Mouse (Mus musculus) macrophage (primary cell): ENCODE data around the gene Gm45062. TPM values are rescaled to one million over a fixed set of nuclear protein-coding genes. Genes with fewer than 3 reads are reported as not detected.

Experiments used
- H3K27ac ChIP-seq: fragments of 350-480 bp; formaldehyde crosslinking; 2 replicates; pipeline ENCODE4 v1.9.0; 2021
- H3K36me3 ChIP-seq: fragments of 350-480 bp; formaldehyde crosslinking; 2 replicates; pipeline ENCODE4 v1.9.0; 2021; ENCODE audit errors: inconsistent target
- H3K4me3 ChIP-seq: fragments of 350-480 bp; formaldehyde crosslinking; 2 replicates; pipeline ENCODE4 v1.9.0; 2021; ENCODE audit errors: inconsistent target
- H3K79me2 ChIP-seq: fragments of 350-480 bp; formaldehyde crosslinking; 2 replicates; pipeline ENCODE4 v1.9.0; 2021; ENCODE audit errors: inconsistent target
- WGBS: methylation state at CpG from one replicate; pipeline ENCODE4 v1.1.7; 2026; ENCODE audit warnings: inconsistent platforms; ENCODE audit not compliant: missing documents; 5-methylcytosine and 5-hydroxymethylcytosine counted together
- polyA plus RNA-seq: library from polyadenylated mRNA; stranded (reverse); fragments of 250-400 nt; gene quantifications from 3 replicates; pipeline ENCODE4 v1.2.4, GENCODE M21; 2018; ENCODE audit warnings: inconsistent platforms

The Gm45062 gene
- polyA plus RNA-seq, 1 experiment from 2014 or later = 2.7 TPM

GRCm38 (mm10) chr6:8368198-8368864 is 109.1 kb downstream of the Gm45062 start:
- WGBS = 90% methylated on average over 2 of the region's 2 CpGs
- H3K79me2 ChIP-seq = no peaks in the 10 kb centered on the region
- H3K27ac ChIP-seq = no peak overlapping the region
- no peak overlapping the region for H3K4me3 ChIP-seq
- H3K36me3 ChIP-seq = no peaks in the 10 kb centered on the region

GRCm38 (mm10) chr6:8370624-8371023 is 111.4 kb downstream of the Gm45062 start:
- Histone ChIP-seq H3K79me2 (no peaks in the 10 kb centered on the region), H3K36me3 (no peaks in the 10 kb centered on the region), H3K27ac (no peak overlapping the region), H3K4me3 (no peak overlapping the region)
- WGBS = 89% methylated on average over 2 of the region's 3 CpGs

DNA sequence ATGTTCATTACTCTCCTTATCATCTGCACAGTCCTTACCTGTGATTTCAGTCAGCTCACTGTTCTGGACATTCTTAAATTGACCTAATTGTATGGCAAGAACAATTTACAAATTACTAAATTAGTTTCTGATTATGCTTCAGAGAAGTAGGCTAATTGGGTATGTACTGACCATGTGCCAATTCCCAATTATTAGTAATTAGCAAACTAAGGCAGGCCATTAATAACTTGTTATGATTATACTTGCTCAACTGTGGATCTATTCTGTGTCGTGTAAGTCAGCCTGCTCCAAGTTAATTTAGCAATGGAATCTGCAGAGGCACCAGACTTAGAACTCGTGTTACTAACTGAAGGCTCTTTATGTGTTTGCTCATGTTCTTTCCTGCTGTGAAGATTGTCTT is 113.8 kb downstream of the Gm45062 start:
- WGBS = 93% methylated on average over 2 of the region's 2 CpGs
- Histone ChIP-seq H3K4me3 (no peak overlapping the region), H3K27ac (no peak overlapping the region)

DNA sequence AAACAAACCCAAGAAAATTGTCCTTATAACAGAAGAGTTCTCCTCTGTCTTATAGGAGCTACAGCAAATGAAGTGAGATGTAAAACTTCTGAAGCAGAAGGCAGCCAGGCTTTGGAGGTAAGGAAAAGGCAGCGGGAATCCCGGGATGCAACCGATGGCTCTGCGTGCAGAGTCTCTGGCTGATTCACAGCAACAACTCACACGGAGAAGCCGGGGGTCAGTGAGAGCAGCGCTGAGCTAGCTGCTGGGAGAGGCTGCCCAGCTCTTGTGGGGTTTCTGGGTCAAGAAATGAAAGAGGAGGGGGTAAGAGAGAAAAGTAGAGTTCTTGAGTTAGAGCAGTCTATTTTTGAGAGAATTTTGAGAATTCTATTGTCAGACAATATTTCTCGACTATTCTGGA is 114.6 kb downstream of the Gm45062 start:
- H3K36me3 ChIP-seq = no peaks in the 10 kb centered on the region
- no peak overlapping the region for H3K4me3 ChIP-seq
- H3K27ac ChIP-seq = no peak overlapping the region
- H3K79me2 ChIP-seq = no peaks in the 10 kb centered on the region
- WGBS = 95% methylated on average over 8 of the region's 8 CpGs

More for the DNA sequence above, 113.8 kb downstream of the Gm45062 start:
- Histone ChIP-seq H3K36me3 (no peaks in the 10 kb centered on the region), H3K79me2 (no peaks in the 10 kb centered on the region)

GRCm38 (mm10) chr6:8374290-8374689 is 115.0 kb downstream of the Gm45062 start:
- 97% methylated on average over 6 of the region's 6 CpGs for WGBS
- H3K36me3 ChIP-seq = no peaks in the 10 kb centered on the region

DNA sequence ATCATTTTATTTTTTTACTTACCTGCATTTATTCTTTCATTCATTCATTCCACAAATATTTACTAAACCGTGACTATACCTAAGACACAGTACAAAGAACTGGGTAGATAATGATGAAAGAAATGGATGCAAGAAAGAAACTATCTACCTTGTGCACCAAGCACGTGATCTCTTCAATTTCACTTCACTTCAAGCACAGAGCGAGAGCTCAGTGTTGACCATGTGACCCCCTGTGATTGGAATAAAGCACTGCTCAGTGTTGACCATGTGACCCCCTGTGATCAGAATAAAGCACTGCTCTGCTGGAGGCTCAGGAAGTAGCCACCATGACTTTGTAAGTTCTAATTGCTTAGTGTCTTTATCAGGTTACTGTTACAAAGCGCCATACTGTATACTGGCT is 115.5 kb downstream of the Gm45062 start:
- H3K79me2 ChIP-seq = no peaks in the 10 kb centered on the region
- H3K27ac ChIP-seq = no peak overlapping the region
- H3K4me3 ChIP-seq = no peak overlapping the region
- 98% methylated on average over 4 of the region's 4 CpGs for WGBS
- no peaks in the 10 kb centered on the region for H3K36me3 ChIP-seq

More at GRCm38 (mm10) chr6:8374290-8374689, 115.0 kb downstream of the Gm45062 start:
- H3K4me3 ChIP-seq = no peak overlapping the region
- no peaks in the 10 kb centered on the region for H3K79me2 ChIP-seq
- no peak overlapping the region for H3K27ac ChIP-seq

DNA sequence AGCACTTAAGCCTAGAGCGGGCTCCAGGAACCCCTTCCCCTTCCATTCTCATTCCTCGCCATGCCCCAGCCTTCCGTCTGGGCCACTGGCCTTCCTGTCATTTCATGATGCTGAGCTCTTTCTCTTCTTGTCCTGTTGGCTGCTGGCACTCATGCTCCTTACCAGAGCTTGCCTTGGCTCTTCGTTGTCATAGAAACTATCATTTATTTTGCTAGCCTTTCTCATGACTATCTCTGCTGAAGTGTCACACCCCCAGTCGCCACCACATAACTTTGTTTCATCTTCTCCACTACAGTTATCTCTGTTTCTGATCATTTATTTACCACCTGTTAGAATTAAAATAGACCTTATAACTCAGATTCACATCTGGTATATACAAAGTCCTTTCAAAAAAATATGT is 117.1 kb downstream of the Gm45062 start:
- 92% methylated on average over 5 of the region's 5 CpGs for WGBS
- H3K79me2 ChIP-seq = no peaks in the 10 kb centered on the region
- H3K4me3 ChIP-seq = no peak overlapping the region
- no peaks in the 10 kb centered on the region for H3K36me3 ChIP-seq
- no peak overlapping the region for H3K27ac ChIP-seq

DNA sequence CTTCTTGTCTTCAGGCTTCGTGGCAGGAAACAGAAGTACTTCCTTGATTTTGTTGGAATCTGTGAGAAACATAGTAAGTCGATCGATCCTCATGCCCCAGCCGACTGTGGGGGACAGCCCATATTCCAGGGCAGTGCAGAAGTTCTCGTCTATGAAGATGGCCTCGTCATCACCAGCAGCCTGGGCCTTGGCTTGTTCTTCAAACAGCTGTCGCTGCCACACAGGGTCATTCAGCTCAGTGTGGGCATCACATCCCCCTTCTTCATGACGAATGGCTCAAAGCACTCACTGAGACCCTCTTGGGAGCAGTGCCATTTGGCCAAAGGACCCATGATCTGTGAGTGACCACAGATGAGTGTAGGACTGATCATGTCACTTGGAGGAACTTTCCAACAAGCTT is 118.4 kb downstream of the Gm45062 start:
- H3K4me3 ChIP-seq = no peak overlapping the region
- WGBS = 70% methylated on average over 8 of the region's 8 CpGs

GRCm38 (mm10) chr6:8389307-8389706 is 130.1 kb downstream of the Gm45062 start:
- no peak overlapping the region for H3K27ac ChIP-seq
- no peaks in the 10 kb centered on the region for H3K79me2 ChIP-seq
- no peaks in the 10 kb centered on the region for H3K36me3 ChIP-seq
- WGBS = 100% methylated on average over 2 of the region's 2 CpGs
- no peak overlapping the region for H3K4me3 ChIP-seq

More for the DNA sequence above, 118.4 kb downstream of the Gm45062 start:
- H3K36me3 ChIP-seq = no peaks in the 10 kb centered on the region
- H3K79me2 ChIP-seq = no peaks in the 10 kb centered on the region
- H3K27ac ChIP-seq = no peak overlapping the region

DNA sequence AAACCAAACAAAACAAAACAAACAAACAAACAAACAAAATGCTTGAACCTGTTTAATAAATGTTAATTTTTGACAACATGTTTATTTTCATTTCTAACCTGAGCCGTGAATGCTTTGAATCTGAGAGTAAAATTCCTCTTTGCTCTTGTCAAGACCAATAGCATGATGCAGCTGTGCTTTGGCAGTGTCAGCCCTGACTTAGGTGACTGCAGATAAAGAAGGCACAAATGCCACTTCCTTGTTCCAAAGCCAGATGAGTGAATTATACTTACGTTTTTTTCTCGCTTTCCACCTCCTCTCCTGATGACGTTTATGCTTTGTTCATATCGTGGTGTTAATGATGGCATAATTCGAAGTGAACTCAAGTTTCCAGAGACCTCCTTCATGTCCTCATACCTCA is 131.0 kb downstream of the Gm45062 start:
- no peak overlapping the region for H3K4me3 ChIP-seq
- no peaks in the 10 kb centered on the region for H3K36me3 ChIP-seq
- no peaks in the 10 kb centered on the region for H3K79me2 ChIP-seq
- no peak overlapping the region for H3K27ac ChIP-seq
- 90% methylated on average over 6 of the region's 6 CpGs for WGBS

- WGBS = 100% methylated on average over 2 of the region's 2 CpGs
- Histone ChIP-seq H3K36me3 (no peaks in the 10 kb centered on the region), H3K79me2 (no peaks in the 10 kb centered on the region), H3K27ac (no peak overlapping the region), H3K4me3 (no peak overlapping the region)
These were observed 131.7 kb downstream of the Gm45062 start for GRCm38 (mm10) chr6:8390935-8391334.

DNA sequence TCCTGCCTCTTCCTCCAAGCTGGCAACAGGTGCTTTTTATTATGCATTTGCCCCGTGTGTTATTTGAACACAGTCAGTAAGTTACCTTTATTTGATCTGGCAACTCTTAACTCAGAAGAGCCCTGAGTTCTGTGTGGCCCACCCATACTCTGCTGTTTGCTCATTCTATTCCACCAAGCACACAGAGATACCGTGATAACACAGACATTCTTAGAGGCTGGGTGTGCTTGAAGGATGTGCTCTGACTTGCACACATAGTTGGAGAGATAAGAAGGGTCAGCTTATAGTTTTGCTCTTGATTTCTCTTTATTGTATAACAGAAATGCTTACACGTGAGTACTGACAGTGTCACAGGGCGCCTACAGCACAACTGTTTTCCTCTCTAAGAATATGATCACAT is 133.8 kb downstream of the Gm45062 start:
- Histone ChIP-seq H3K36me3 (no peaks in the 10 kb centered on the region), H3K27ac (no peak overlapping the region), H3K79me2 (no peaks in the 10 kb centered on the region), H3K4me3 (no peak overlapping the region)
- 98% methylated on average over 4 of the region's 4 CpGs for WGBS

DNA sequence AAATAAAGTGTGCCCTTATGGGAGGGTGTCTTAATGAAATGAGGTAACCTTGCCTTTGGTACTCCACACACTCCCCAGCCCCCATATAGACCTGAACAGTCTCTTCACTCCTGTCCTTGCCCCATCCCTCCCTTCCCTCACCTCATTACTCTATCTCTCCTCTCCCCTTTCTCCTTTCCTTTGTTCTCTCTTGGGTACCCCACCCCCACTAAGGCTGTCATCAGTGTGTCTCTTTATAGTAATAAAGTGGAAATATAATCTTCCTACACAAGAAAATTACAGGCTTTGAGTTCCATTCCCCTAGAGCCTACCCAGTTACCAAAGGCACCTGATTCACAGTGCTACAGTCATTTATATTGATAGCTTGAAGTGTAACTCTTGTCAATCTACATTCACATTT is 134.8 kb downstream of the Gm45062 start:
- no peak overlapping the region for H3K4me3 ChIP-seq
- H3K27ac ChIP-seq = no peak overlapping the region
- no peaks in the 10 kb centered on the region for H3K79me2 ChIP-seq
- H3K36me3 ChIP-seq = no peaks in the 10 kb centered on the region

DNA sequence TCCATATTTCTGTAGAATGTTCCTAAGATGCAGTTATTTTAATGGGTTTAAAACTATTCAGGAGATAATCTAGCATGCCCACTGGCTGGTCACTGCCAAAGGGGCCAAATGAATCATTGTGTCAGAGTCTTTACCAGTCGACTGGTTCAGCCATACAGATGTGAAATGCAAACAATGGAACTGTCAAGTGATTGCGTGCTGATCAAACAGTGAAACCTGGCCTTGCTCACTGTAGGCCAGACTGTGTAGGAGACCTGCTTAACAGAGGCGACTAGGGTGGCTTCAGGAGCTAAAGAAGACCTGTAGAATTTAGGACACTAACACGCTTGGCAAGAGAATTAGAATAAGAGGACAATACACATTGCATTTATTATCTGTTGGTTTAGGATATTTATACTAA is 135.8 kb downstream of the Gm45062 start:
- H3K36me3 ChIP-seq = no peaks in the 10 kb centered on the region
- H3K79me2 ChIP-seq = no peaks in the 10 kb centered on the region
- H3K4me3 ChIP-seq = no peak overlapping the region
- 87% methylated on average over 4 of the region's 4 CpGs for WGBS
- H3K27ac ChIP-seq = no peak overlapping the region

GRCm38 (mm10) chr6:8397252-8397651 is 138.0 kb downstream of the Gm45062 start:
- no peak overlapping the region for H3K27ac ChIP-seq
- H3K4me3 ChIP-seq = no peak overlapping the region
- WGBS = 99% methylated on average over 7 of the region's 7 CpGs
- no peaks in the 10 kb centered on the region for H3K36me3 ChIP-seq
- no peaks in the 10 kb centered on the region for H3K79me2 ChIP-seq

- Histone ChIP-seq H3K27ac (no peak overlapping the region), H3K79me2 (no peaks in the 10 kb centered on the region), H3K36me3 (no peaks in the 10 kb centered on the region), H3K4me3 (no peak overlapping the region)
- 95% methylated on average over 1 of the region's 1 CpGs for WGBS
These were observed 140.5 kb downstream of the Gm45062 start for GRCm38 (mm10) chr6:8399710-8400109.
